Comparison of ENCODE assay signal across 21 mouse cellular contexts in genomic region chr19:34708221-34708620, GRCm38 (mm10).
"Had no signal": no experiment of that assay in that cellular context is flagged by ENCODE, and none has a peak within 500 bp of the region (broad histone marks: within the 10 kb centered on the region; RNA-seq: fewer than 3 reads in every experiment).

No protein-coding gene starts in this region.

- H3K36me3 ChIP-seq: lung, embryonic 15.5 days; midbrain, embryonic 10.5 days; midbrain, embryonic 13.5 days; neural tube, embryonic 13.5 days had no signal

- H3K9me3 ChIP-seq: lung, embryonic 15.5 days; megakaryocyte, embryonic 14.5 days; midbrain, embryonic 10.5 days; midbrain, embryonic 13.5 days; neural tube, embryonic 13.5 days had no signal

- H3K4me1 ChIP-seq: midbrain, embryonic 10.5 days; midbrain, embryonic 13.5 days; neural tube, embryonic 13.5 days had no signal

- H3K4me3 ChIP-seq: layer of hippocampus, adult 2 months; lung, embryonic 15.5 days; megakaryocyte, embryonic 14.5 days; midbrain, embryonic 10.5 days; midbrain, embryonic 13.5 days; myocyte; neural tube, embryonic 13.5 days had no signal

- H3K27me3 ChIP-seq: lung, embryonic 15.5 days; megakaryocyte, embryonic 14.5 days; midbrain, embryonic 13.5 days; neural tube, embryonic 13.5 days had no signal

- H3K4me2 ChIP-seq: liver, embryonic 11.5 days; lung, embryonic 15.5 days; midbrain, embryonic 13.5 days; neural tube, embryonic 13.5 days had no signal

- H3K9ac ChIP-seq: liver, embryonic 14.5 days; lung, embryonic 15.5 days; midbrain, embryonic 13.5 days; neural tube, embryonic 13.5 days had no signal

- DNase-seq: layer of hippocampus, adult 9-11 months; lung, adult 18-20 months; lung, postnatal 10 days; lung, postnatal 36 days; thymus, adult 2 months; thymus, postnatal 14 days; thymus, postnatal 4 days had no signal

- H3K27ac ChIP-seq: hindbrain, postnatal 0 days; layer of hippocampus, adult 2 months; liver, embryonic 14.5 days; midbrain, embryonic 10.5 days; midbrain, embryonic 13.5 days; neural tube, embryonic 13.5 days; stomach, postnatal 0 days had no signal

- ATAC-seq: hindbrain, postnatal 0 days; inflammation-experienced regulatory T-cells, adult 6 months; intestine, embryonic 16.5 days; midbrain, embryonic 13.5 days; midbrain, embryonic 16.5 days had no signal
